Mouse (Mus musculus) midbrain, postnatal 0 days (tissue): ENCODE results near the gene Rps15a. TPM values are rescaled to one million over a fixed set of nuclear protein-coding genes. Genes with fewer than 3 reads are reported as not detected.

Source experiments
- ATAC-seq: fragments of 200-750 bp; cut with Nextera tagmentation; 2 replicates; pipeline ENCODE4 v1.8.0; 2017; ENCODE audit warnings: moderate number of reproducible peaks, mild to moderate bottlenecking, moderate TSS enrichment, moderate library complexity; ENCODE audit not compliant: low FRiP score
- DNase-seq: peaks from one replicate; pipeline ENCODE4 v3.0.0-alpha.2; 2015; ENCODE audit warnings: low spot score
- H3K27ac ChIP-seq: fragments of 300-500 bp; sonication (generic); 2 replicates; pipeline ENCODE4 v1.5.1; 2014; ENCODE audit warnings: low read depth, mild to moderate bottlenecking, low read length, mixed read lengths
- H3K27me3 ChIP-seq: fragments of 300-500 bp; sonication (generic); 2 replicates; pipeline ENCODE4 v1.6.1; 2014; ENCODE audit warnings: low read length, control low read depth, mixed read lengths; ENCODE audit not compliant: insufficient read depth
- H3K36me3 ChIP-seq: fragments of 300-500 bp; sonication (generic); 2 replicates; pipeline ENCODE4 v1.6.1; 2014; ENCODE audit warnings: low read length, control low read depth, mixed read lengths; ENCODE audit not compliant: insufficient read depth
- H3K4me1 ChIP-seq: fragments of 300-500 bp; sonication (generic); 2 replicates; pipeline ENCODE4 v1.6.1; 2014; ENCODE audit warnings: mild to moderate bottlenecking, control low read depth, antibody characterized with exemption, low read length, mixed read lengths; ENCODE audit not compliant: insufficient read depth
- H3K4me2 ChIP-seq: fragments of 300-500 bp; sonication (generic); 2 replicates; pipeline ENCODE4 v1.6.1; 2014; ENCODE audit warnings: low read depth, mild to moderate bottlenecking, low read length, mixed read lengths; ENCODE audit not compliant: poor library complexity, severe bottlenecking
- H3K4me3 ChIP-seq: fragments of 300-500 bp; sonication (generic); 2 replicates; pipeline ENCODE4 v1.5.1; 2014; ENCODE audit warnings: low read depth, mild to moderate bottlenecking, low read length, moderate library complexity
- H3K9ac ChIP-seq: fragments of 300-500 bp; sonication (generic); replicated peaks from 2 replicates; pipeline ENCODE4 v1.6.1; 2014; ENCODE audit warnings: mild to moderate bottlenecking, low read length, moderate library complexity, mixed read lengths; ENCODE audit not compliant: poor library complexity, severe bottlenecking
- H3K9me3 ChIP-seq: fragments of 300-500 bp; sonication (generic); 2 replicates; pipeline ENCODE4 v1.6.1; 2016; ENCODE audit warnings: low read length, control low read depth
- CTCF ChIP-seq: IDR thresholded peaks from 2 replicates; pipeline ENCODE4 v1.5.1; 2016; ENCODE audit warnings: antibody characterized with exemption, mild to moderate bottlenecking
- WGBS: fragments of 180-500 bp; shearing (Covaris S2); extraction: QIAGEN DNeasy Blood & Tissue Kit; methylation state at CpG from one replicate; pipeline ENCODE4 v1.1.7; 2014; 5-methylcytosine and 5-hydroxymethylcytosine counted together
- polyA plus RNA-seq: library from polyadenylated mRNA; unstranded; fragments of >200 nt; fragmentation: Nextera tagmentation; extraction: Ambion mirVana; gene quantifications from 2 replicates; pipeline ENCODE4 v1.2.1, GENCODE M21; 2015
- total RNA-seq: library from RNA; depleted of rRNA; stranded (reverse); fragments of >200 nt; gene quantifications from 2 replicates; pipeline ENCODE4 v1.2.3, GENCODE M21; 2014; rRNA removed

The Rps15a gene
- 196 and 242 TPM in 2 replicates for total RNA-seq
- polyA plus RNA-seq: 322 and 337 TPM in 2 replicates

DNA sequence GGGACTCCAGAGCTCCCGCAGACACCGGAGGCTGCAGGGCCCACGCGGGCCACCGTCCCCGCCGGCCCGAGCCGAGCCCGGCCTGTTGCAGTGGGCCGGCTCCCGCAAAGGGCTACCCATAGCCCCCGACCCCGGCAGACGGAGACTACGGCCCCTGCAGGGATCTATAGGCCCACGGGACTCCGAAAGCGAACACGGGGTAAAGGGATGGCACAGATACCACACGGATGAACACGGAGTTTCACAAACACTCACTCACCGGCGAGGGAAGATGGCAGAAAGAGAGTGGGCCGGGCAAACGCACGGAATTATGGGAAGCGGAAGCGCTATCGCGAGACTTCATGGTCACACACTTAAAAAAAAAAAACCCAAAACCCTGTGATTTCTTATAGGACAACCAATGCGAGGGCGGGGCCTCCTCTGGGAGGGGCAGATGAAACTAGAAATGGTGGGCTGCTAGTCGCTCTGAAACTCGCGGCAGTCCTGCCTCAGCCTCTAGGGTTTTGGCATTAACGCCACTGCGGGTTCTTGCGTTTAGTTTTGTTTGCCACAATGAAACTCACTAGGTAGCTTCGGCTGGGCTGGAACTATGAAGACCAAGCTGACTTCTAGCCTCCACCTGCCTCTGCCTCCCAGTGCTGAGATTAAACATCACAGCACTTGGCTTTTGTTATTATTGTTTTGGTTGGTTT lies at the start of gene Rps15a:
Gene Rps15a, minus strand, starts transcription at position 312 of the 692 bp plus-strand sequence.
- DNase-seq (peak; percentile 99), ATAC-seq (peak; percentile 89)
- peak within 1 kb of the TSS; percentile 71 for H3K4me2 ChIP-seq
- H3K4me3 ChIP-seq: peak within 1 kb of the TSS; percentile 91
- H3K4me1 ChIP-seq: peaks cover 11% of the 10 kb centered on the region; the same call in 1 of the 2 replicates
- no peaks in the 10 kb centered on the region for H3K9me3 ChIP-seq
- H3K27ac ChIP-seq: peak within 1 kb of the TSS; percentile 88
- H3K9ac ChIP-seq: peak within 1 kb of the TSS; percentile 89
- H3K36me3 ChIP-seq: peaks cover 25% of the 10 kb centered on the region
- no peaks in the 10 kb centered on the region for H3K27me3 ChIP-seq
- peak; percentile 29; the same call in 1 of the 2 replicates for TF ChIP-seq CTCF
- WGBS: under 1% methylated on average over 40 of the region's 40 CpGs

DNA sequence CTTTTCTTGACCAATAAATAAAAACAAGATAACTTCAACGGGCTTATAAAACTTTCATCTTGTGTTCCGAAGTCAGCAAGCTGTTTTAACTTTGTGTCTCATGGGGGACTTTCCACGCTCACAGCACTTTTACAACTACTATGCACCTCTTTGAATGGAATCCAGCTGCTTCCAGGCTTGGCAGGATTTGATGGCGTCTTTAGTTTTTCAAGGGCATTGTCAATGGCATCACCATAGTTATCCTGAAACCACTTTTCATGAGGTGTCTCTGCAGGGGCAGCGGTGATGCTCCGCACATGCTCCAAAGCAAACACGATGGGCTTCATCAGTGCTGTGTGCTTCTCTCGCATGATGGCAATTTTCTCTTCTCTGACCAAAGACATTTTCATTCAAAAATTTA lies 47.0 kb upstream of the Rps15a start:
- Histone ChIP-seq H3K9ac (no peak overlapping the region), H3K27ac (no peak overlapping the region), H3K4me2 (no peak overlapping the region), H3K4me1 (no peaks in the 10 kb centered on the region), H3K27me3 (no peaks in the 10 kb centered on the region), H3K36me3 (peaks cover 36% of the 10 kb centered on the region), H3K4me3 (no peak overlapping the region), H3K9me3 (no peaks in the 10 kb centered on the region)
- WGBS: 86% methylated on average over 8 of the region's 8 CpGs
- no peak for ATAC-seq
- no peak for TF ChIP-seq CTCF
- DNase-seq: no peak

DNA sequence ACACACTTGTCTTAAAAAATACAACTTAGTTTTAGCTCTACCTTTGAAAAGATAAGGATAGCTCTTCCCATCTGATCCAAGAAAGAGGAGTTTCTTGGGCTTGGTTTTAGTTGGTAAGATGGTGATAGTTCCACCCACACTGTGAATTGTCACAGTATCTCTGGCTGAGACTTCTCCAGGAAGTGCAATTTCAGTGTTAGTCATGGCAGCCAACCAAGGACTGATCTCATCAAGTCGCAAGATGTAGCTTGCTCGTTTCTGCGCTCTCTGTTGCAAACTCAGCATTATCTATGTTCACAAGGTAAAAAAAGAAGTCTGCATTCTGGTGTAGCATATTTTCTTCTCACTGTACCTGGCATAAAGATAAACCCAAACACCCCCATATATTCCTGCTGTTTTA lies 44.1 kb upstream of the Rps15a start:
- DNase-seq (no peak), ATAC-seq (no peak)
- Histone ChIP-seq H3K4me1 (no peaks in the 10 kb centered on the region), H3K9me3 (no peaks in the 10 kb centered on the region), H3K9ac (no peak overlapping the region), H3K4me2 (no peak overlapping the region), H3K4me3 (no peak overlapping the region), H3K36me3 (peaks cover 36% of the 10 kb centered on the region), H3K27ac (no peak overlapping the region), H3K27me3 (no peaks in the 10 kb centered on the region)
- no peak for TF ChIP-seq CTCF
- WGBS: 90% methylated on average over 3 of the region's 3 CpGs

GRCm38 (mm10) chr7:118156461-118156860 lies 40.5 kb upstream of the Rps15a start:
- Histone ChIP-seq H3K36me3 (peaks cover 61% of the 10 kb centered on the region), H3K4me3 (no peak overlapping the region), H3K9ac (no peak overlapping the region), H3K4me1 (no peaks in the 10 kb centered on the region), H3K4me2 (no peak overlapping the region), H3K27ac (no peak overlapping the region), H3K27me3 (no peaks in the 10 kb centered on the region), H3K9me3 (no peaks in the 10 kb centered on the region)
- 90% methylated on average over 7 of the region's 7 CpGs for WGBS
- no peak for ATAC-seq
- no peak for TF ChIP-seq CTCF
- DNase-seq: no peak

GRCm38 (mm10) chr7:118154150-118154549 lies 38.2 kb upstream of the Rps15a start:
- no peak for TF ChIP-seq CTCF
- peaks cover 54% of the 10 kb centered on the region for H3K36me3 ChIP-seq
- no peak overlapping the region for H3K27ac ChIP-seq
- no peaks in the 10 kb centered on the region for H3K27me3 ChIP-seq
- WGBS: 96% methylated on average over 6 of the region's 6 CpGs
- no peak overlapping the region for H3K9ac ChIP-seq
- ATAC-seq (no peak), DNase-seq (no peak)
- no peaks in the 10 kb centered on the region for H3K4me1 ChIP-seq
- H3K4me3 ChIP-seq: no peak overlapping the region
- H3K9me3 ChIP-seq: no peaks in the 10 kb centered on the region
- H3K4me2 ChIP-seq: no peak overlapping the region

DNA sequence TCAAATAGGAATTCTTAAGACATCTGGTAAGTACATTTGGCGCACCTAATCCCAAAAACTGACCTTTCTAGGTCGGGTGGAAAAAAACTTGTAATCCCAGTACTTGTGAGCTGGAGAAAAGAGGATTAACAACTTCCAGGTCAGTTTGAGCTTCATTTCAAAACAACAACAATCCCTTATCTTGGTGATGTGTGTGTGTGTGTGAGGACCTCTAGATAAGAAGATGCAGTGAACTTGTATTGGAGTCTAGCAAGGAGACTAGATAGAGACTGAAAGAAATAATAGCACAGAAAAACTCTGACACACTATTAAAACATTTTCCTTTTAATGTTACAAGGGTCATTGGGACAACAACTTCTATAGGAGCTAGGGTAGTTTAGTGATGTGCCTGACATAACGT lies 27.6 kb upstream of the Rps15a start:
- ATAC-seq (no peak), DNase-seq (no peak)
- no peaks in the 10 kb centered on the region for H3K9me3 ChIP-seq
- no peak for TF ChIP-seq CTCF
- no peak overlapping the region for H3K27ac ChIP-seq
- H3K4me1 ChIP-seq: no peaks in the 10 kb centered on the region
- H3K4me2 ChIP-seq: no peak overlapping the region
- H3K4me3 ChIP-seq: no peak overlapping the region
- 72% methylated on average over 3 of the region's 3 CpGs for WGBS
- peaks cover 41% of the 10 kb centered on the region for H3K36me3 ChIP-seq
- no peaks in the 10 kb centered on the region for H3K27me3 ChIP-seq
- no peak overlapping the region for H3K9ac ChIP-seq
